Mouse (Mus musculus): Measurements from ENCODE around the gene Brap. TPM values are rescaled to one million over a fixed set of nuclear protein-coding genes. Genes with fewer than 3 reads are reported as not detected.
"Not testable (repeated sequence)": the region's sequence is repeated elsewhere in the genome, so short reads cannot be mapped to it uniquely, and the experiment has no call there.

Brap gene
- total RNA-seq, 4 experiments from 2014 or later: 26.0 to 30.9 (median 29.3) TPM

- DNase-seq (ENCODE audit: low spot score): no peak
Measured at GRCm38 (mm10) chr5:121668411-121668810, 8.0 kb downstream of the Brap start.

GRCm38 (mm10) chr5:121670412-121670811 is 10.0 kb downstream of the Brap start:
- no peak for DNase-seq (ENCODE audit: low spot score)

- no peak for DNase-seq (ENCODE audit: low spot score)
Measured at GRCm38 (mm10) chr5:121682250-121682649, 21.9 kb downstream of the Brap start.

GRCm38 (mm10) chr5:121685495-121685894 is 25.1 kb downstream of the Brap start:
- DNase-seq (ENCODE audit: low spot score): no peak

- DNase-seq (ENCODE audit: low spot score): no peak
Measured at GRCm38 (mm10) chr5:121686113-121686898, 25.9 kb downstream of the Brap start.

GRCm38 (mm10) chr5:121690482-121691211 is 30.3 kb downstream of the Brap start:
- peak; percentile 44 for DNase-seq (ENCODE audit: low spot score)

GRCm38 (mm10) chr5:121691436-121691835 is 31.1 kb downstream of the Brap start:
- not testable (repeated sequence) for DNase-seq (ENCODE audit: low spot score)

- DNase-seq (ENCODE audit: low spot score): no peak
Measured at GRCm38 (mm10) chr5:121692897-121693296, 32.5 kb downstream of the Brap start.

GRCm38 (mm10) chr5:121696761-121697160 is 36.4 kb downstream of the Brap start:
- DNase-seq (ENCODE audit: low spot score): no peak

GRCm38 (mm10) chr5:121699891-121700290 is 39.5 kb downstream of the Brap start:
- DNase-seq (ENCODE audit: low spot score): no peak

- DNase-seq (ENCODE audit: low spot score): no peak
Measured at GRCm38 (mm10) chr5:121700496-121700895, 40.1 kb downstream of the Brap start.

GRCm38 (mm10) chr5:121701111-121701769 is 40.9 kb downstream of the Brap start:
- DNase-seq (ENCODE audit: low spot score): no peak

- DNase-seq (ENCODE audit: low spot score): no peak
Measured at GRCm38 (mm10) chr5:121703341-121703740, 43.0 kb downstream of the Brap start.

- DNase-seq (ENCODE audit: low spot score): no peak
Measured at GRCm38 (mm10) chr5:121704512-121705248, 44.3 kb downstream of the Brap start.

GRCm38 (mm10) chr5:121710402-121710801 is 50.0 kb downstream of the Brap start:
- DNase-seq (ENCODE audit: low spot score): no peak

GRCm38 (mm10) chr5:121710851-121711173 is 50.4 kb downstream of the Brap start:
- no peak for DNase-seq (ENCODE audit: low spot score)

GRCm38 (mm10) chr5:121711174-121711927 is 51.0 kb downstream of the Brap start, which contains the start of gene Atxn2:
Atxn2 (plus strand) TSS chr5:121711337.
- DNase-seq (ENCODE audit: low spot score): peak; percentile 86

GRCm38 (mm10) chr5:121711928-121712231 is 51.5 kb downstream of the Brap start:
- no peak for DNase-seq (ENCODE audit: low spot score)

GRCm38 (mm10) chr5:121712232-121712933 is 52.0 kb downstream of the Brap start:
- peak; percentile 24 for DNase-seq (ENCODE audit: low spot score)

- peak; percentile 46 for DNase-seq (ENCODE audit: low spot score)
Measured at GRCm38 (mm10) chr5:121712934-121713538, 52.7 kb downstream of the Brap start.
